Mouse (Mus musculus) CH12.LX (cell line): ENCODE measurements around the gene Sipa1l2.

Source experiments
- CHD2 ChIP-seq: IDR thresholded peaks from 2 replicates; pipeline ENCODE4 v1.6.1; 2011; ENCODE audit warnings: low read length, improper control_type of control experiment
- CTCF ChIP-seq, 2 experiments: IDR thresholded peaks in 1 of 2; conservative IDR thresholded peaks in 1 of 2; 2 replicates each; pipeline ENCODE4 v1.5.1; 2011 to 2012; ENCODE audit warnings: low read depth in 2 of 2, low read length in 2 of 2, improper control_type of control experiment in 1 of 2, inconsistent platforms in 1 of 2, mild to moderate bottlenecking in 1 of 2, moderate library complexity in 1 of 2
- EP300 ChIP-seq: IDR thresholded peaks from 2 replicates; pipeline ENCODE4 v1.6.1; 2011; ENCODE audit warnings: low read length, improper control_type of control experiment
- ETS1 ChIP-seq: conservative IDR thresholded peaks from 2 replicates; pipeline ENCODE4 v1.6.1; 2012; ENCODE audit warnings: low read depth, mild to moderate bottlenecking, inconsistent platforms, low read length, improper control_type of control experiment, moderate library complexity
- JUND ChIP-seq: conservative IDR thresholded peaks from 2 replicates; pipeline ENCODE4 v1.6.1; 2011; ENCODE audit warnings: low read depth, low read length, improper control_type of control experiment
- KAT2A ChIP-seq: IDR thresholded peaks from 2 replicates; pipeline ENCODE4 v1.6.1; 2012; ENCODE audit warnings: low read length, improper control_type of control experiment, inconsistent platforms; ENCODE audit not compliant: insufficient replicate concordance
- MAX ChIP-seq: IDR thresholded peaks from 2 replicates; pipeline ENCODE4 v1.6.1; 2011; ENCODE audit warnings: low read length, improper control_type of control experiment
- MXI1 ChIP-seq: IDR thresholded peaks from 2 replicates; pipeline ENCODE4 v1.6.1; 2011; ENCODE audit warnings: mild to moderate bottlenecking, low read depth, low read length, improper control_type of control experiment
- POLR2A ChIP-seq: IDR thresholded peaks from 2 replicates; pipeline ENCODE4 v1.6.1; 2011; ENCODE audit warnings: low read depth, mild to moderate bottlenecking, improper control_type of control experiment, low read length
- SIN3A ChIP-seq: IDR thresholded peaks from 2 replicates; pipeline ENCODE4 v1.6.1; 2012; ENCODE audit warnings: low read length, improper control_type of control experiment, inconsistent platforms
- USF1 ChIP-seq: IDR thresholded peaks from 2 replicates; pipeline ENCODE4 v1.6.1; 2014; ENCODE audit warnings: low read depth, mild to moderate bottlenecking, inconsistent platforms, low read length, improper control_type of control experiment
- ZNF384 ChIP-seq: IDR thresholded peaks from 2 replicates; pipeline ENCODE4 v1.6.1; 2012; ENCODE audit warnings: low read depth, low read length, improper control_type of control experiment, inconsistent platforms

GRCm38 (mm10) chr8:125510861-125511668 is 58.5 kb downstream of the Sipa1l2 start:
- TF ChIP-seq JUND (no peak), USF1 (no peak), POLR2A (no peak), ZNF384 (no peak), CHD2 (no peak), MXI1 (no peak), MAX (no peak), EP300 (no peak), SIN3A (no peak), KAT2A (no peak), ETS1 (no peak), CTCF (conservative IDR thresholded peaks at IDR 0.05 in 1 of 2, IDR thresholded peaks at IDR 0.05 in 1 of 2; ENCODE audit: low read depth in 2 of 2, low read length in 2 of 2) (no peak)
